Mouse (Mus musculus) myocyte (in vitro differentiated cells): ENCODE measurements around the gene Mif.

Source experiments
- CEBPB ChIP-seq: IDR thresholded peaks from 2 replicates; pipeline ENCODE4 v1.6.1; 2011; ENCODE audit warnings: mild to moderate bottlenecking, moderate library complexity; ENCODE audit not compliant: poor library complexity, insufficient read depth, severe bottlenecking
- E2F4 ChIP-seq: IDR thresholded peaks from one replicate; pipeline ENCODE4 v1.6.1; 2011; ENCODE audit warnings: mild to moderate bottlenecking, control low read depth, moderate library complexity; ENCODE audit not compliant: insufficient read depth
- MAX ChIP-seq: IDR thresholded peaks from one replicate; pipeline ENCODE4 v1.6.1; 2011; ENCODE audit warnings: low read depth, mild to moderate bottlenecking, control low read depth
- MYOD1 ChIP-seq, 3 experiments: IDR thresholded peaks; one replicate each; pipeline ENCODE4 v1.6.1; 2011; ENCODE audit warnings: control low read depth in 2 of 3, low read depth in 2 of 3, mild to moderate bottlenecking in 2 of 3, moderate library complexity in 1 of 3; ENCODE audit not compliant: insufficient read length in 2 of 3, control insufficient read depth in 1 of 3
- MYOG ChIP-seq, 3 experiments: IDR thresholded peaks; one replicate each; pipeline ENCODE4 v1.6.1; 2011; ENCODE audit warnings: control low read depth in 2 of 3, low read depth in 2 of 3, mild to moderate bottlenecking in 2 of 3; ENCODE audit not compliant: insufficient read length in 2 of 3, control insufficient read depth in 1 of 3, insufficient read depth in 1 of 3
- POLR2A ChIP-seq: IDR thresholded peaks from one replicate; pipeline ENCODE4 v1.6.1; 2011; ENCODE audit warnings: low read depth, mild to moderate bottlenecking, control low read depth, moderate library complexity; ENCODE audit not compliant: insufficient read length
- POLR2AphosphoS2 ChIP-seq: IDR thresholded peaks from one replicate; pipeline ENCODE4 v1.6.1; 2011; ENCODE audit warnings: low read depth, control low read depth; ENCODE audit not compliant: insufficient read length
- SRF ChIP-seq: IDR thresholded peaks from one replicate; pipeline ENCODE4 v1.6.1; 2011; ENCODE audit warnings: low read depth; ENCODE audit not compliant: control insufficient read depth, insufficient read length
- TCF12 ChIP-seq: IDR thresholded peaks from one replicate; pipeline ENCODE4 v1.6.1; 2011; ENCODE audit warnings: mild to moderate bottlenecking, control low read depth; ENCODE audit not compliant: poor library complexity, insufficient read depth, severe bottlenecking
- USF1 ChIP-seq: IDR thresholded peaks from one replicate; pipeline ENCODE4 v1.6.1; 2011; ENCODE audit warnings: low read depth, mild to moderate bottlenecking, control low read depth, moderate library complexity

- no peak for TF ChIP-seq MYOD1 (IDR thresholded peaks at IDR 0.05; ENCODE audit: control insufficient read depth in 1 of 3, insufficient read length in 2 of 3, low read depth in 2 of 3)
- TF ChIP-seq POLR2A, result no peak
- TF ChIP-seq MAX, result no peak
- TF ChIP-seq MYOG (IDR thresholded peaks at IDR 0.05; ENCODE audit: control insufficient read depth in 1 of 3, insufficient read depth in 1 of 3, insufficient read length in 2 of 3, low read depth in 2 of 3), result no peak
- TF ChIP-seq CEBPB, result no peak
- TF ChIP-seq POLR2AphosphoS2, result no peak
- no peak for TF ChIP-seq E2F4
- no peak for TF ChIP-seq USF1
- no peak for TF ChIP-seq SRF
- no peak for TF ChIP-seq TCF12
These were observed 29.8 kb downstream of the Mif start for GRCm38 (mm10) chr10:75830275-75830670.
